25 mouse cellular contexts compared by ENCODE assay signal in genomic region chr7:139506677-139507412, GRCm38 (mm10).
A peak's percentile ranks its signal among the peaks of the same experiment; 100 is the strongest.
DNase-seq lines count a peak whose midpoint lies in the region; ATAC-seq and TF ChIP-seq lines count a peak whose summit lies in the region.
"Had no signal": no experiment of that assay in that cellular context is flagged by ENCODE, and none has a peak within 500 bp of the region (broad histone marks: within the 10 kb centered on the region; RNA-seq: fewer than 3 reads in every experiment).

No protein-coding gene starts in this region.

- no peaks in the 10 kb centered on the region for H3K9me3 ChIP-seq in heart, embryonic 11.5 days (replicated peaks; ENCODE audit: control insufficient read depth, low read length)
- H3K9me3 ChIP-seq in lung, postnatal 0 days (ENCODE audit: low read length) = no peaks in the 10 kb centered on the region
- no peaks in the 10 kb centered on the region for H3K9me3 ChIP-seq in stomach, embryonic 15.5 days
- H3K9me3 ChIP-seq in stomach, postnatal 0 days (ENCODE audit: control insufficient read depth, low read length) = no peaks in the 10 kb centered on the region
- H3K9me3 ChIP-seq in forebrain, embryonic 14.5 days (replicated peaks; ENCODE audit: control insufficient read depth, low read length) = no peaks in the 10 kb centered on the region
- H3K9me3 ChIP-seq: forebrain, embryonic 10.5 days; heart, embryonic 15.5 days; limb, embryonic 10.5 days; liver, embryonic 15.5 days; lung, embryonic 15.5 days; neural tube, embryonic 12.5 days had no signal

- no peak overlapping the region for H3K27ac ChIP-seq in heart, embryonic 11.5 days (ENCODE audit: low read depth, low read length)
- H3K27ac ChIP-seq in lung, postnatal 0 days (ENCODE audit: low read length) = no peak overlapping the region
- no peak overlapping the region for H3K27ac ChIP-seq in stomach, embryonic 15.5 days
- H3K27ac ChIP-seq in stomach, postnatal 0 days (replicated peaks) = no peak overlapping the region
- H3K27ac ChIP-seq in forebrain, embryonic 14.5 days (ENCODE audit: low read depth, low read length) = no peak overlapping the region
- H3K27ac ChIP-seq: forebrain, embryonic 10.5 days; heart, embryonic 15.5 days; limb, embryonic 10.5 days; liver, embryonic 15.5 days; lung, embryonic 15.5 days; neural tube, embryonic 12.5 days had no signal

- 62% methylated on average over 9 of the region's 9 CpGs for WGBS in heart, embryonic 11.5 days (ENCODE audit: insufficient replicate concordance)
- 76% methylated on average over 9 of the region's 9 CpGs for WGBS in lung, postnatal 0 days
- 64% methylated on average over 9 of the region's 9 CpGs for WGBS in stomach, embryonic 15.5 days
- WGBS in stomach, postnatal 0 days = 62% methylated on average over 9 of the region's 9 CpGs
- 87% methylated on average over 9 of the region's 9 CpGs for whole genome bisulfite sequencing in forebrain, embryonic 14.5 days

- no peak overlapping the region for H3K4me2 ChIP-seq in heart, embryonic 11.5 days
- no peak overlapping the region for H3K4me2 ChIP-seq in lung, postnatal 0 days (replicated peaks; ENCODE audit: low read depth, low read length)
- H3K4me2 ChIP-seq in stomach, embryonic 15.5 days = no peak overlapping the region
- no peak overlapping the region for H3K4me2 ChIP-seq in stomach, postnatal 0 days (replicated peaks; ENCODE audit: low read depth)
- no peak overlapping the region for H3K4me2 ChIP-seq in forebrain, embryonic 14.5 days (ENCODE audit: low read length)
- H3K4me2 ChIP-seq: heart, embryonic 15.5 days; liver, embryonic 15.5 days; lung, embryonic 15.5 days; neural tube, embryonic 12.5 days had no signal

- H3K4me3 ChIP-seq in heart, embryonic 11.5 days (ENCODE audit: low read depth, low read length) = no peak overlapping the region
- no peak overlapping the region for H3K4me3 ChIP-seq in lung, postnatal 0 days (ENCODE audit: low read depth, low read length)
- H3K4me3 ChIP-seq in stomach, embryonic 15.5 days (replicated peaks) = no peak overlapping the region
- H3K4me3 ChIP-seq in stomach, postnatal 0 days (ENCODE audit: low read depth, low read length) = no peak overlapping the region
- no peak overlapping the region for H3K4me3 ChIP-seq in forebrain, embryonic 14.5 days (ENCODE audit: low read depth, low read length)
- H3K4me3 ChIP-seq: forebrain, embryonic 10.5 days; heart, embryonic 15.5 days; limb, embryonic 10.5 days; liver, embryonic 15.5 days; lung, embryonic 15.5 days; neural tube, embryonic 12.5 days had no signal

- DNase-seq in heart, adult 18-20 months = peak; percentile 25 to 34
- DNase-seq in lung, postnatal 14 days = peak; percentile 11
- DNase-seq in lung, postnatal 0 days (ENCODE audit: low spot score) = no peak
- DNase-seq in stomach, postnatal 0 days (ENCODE audit: low spot score) = no peak
- no peak for DNase-seq in forebrain, embryonic 14.5 days (ENCODE audit: low spot score)
- DNase-seq: adrenal gland, adult 8-10 months; cerebellum, adult 11-12 months; cerebellum, postnatal 10 days; forebrain, postnatal 0 days; gastrocnemius, postnatal 36 days; heart, postnatal 36 days; kidney, adult 11 months; kidney, postnatal 10 days; liver; right cerebral cortex, postnatal 4 days; thymus, adult 2 months; thymus, postnatal 4 days had no signal

- TF ChIP-seq CTCF in lung, postnatal 0 days (IDR thresholded peaks at IDR 0.05) = no peak
- no peak for TF ChIP-seq CTCF in stomach, postnatal 0 days (IDR thresholded peaks at IDR 0.05; ENCODE audit: low read depth)

- no peaks in the 10 kb centered on the region; the same call in 1 of the 2 replicates for H3K4me1 ChIP-seq in heart, embryonic 11.5 days (ENCODE audit: control insufficient read depth, insufficient read depth, low read length)
- no peaks in the 10 kb centered on the region for H3K4me1 ChIP-seq in lung, postnatal 0 days (ENCODE audit: insufficient read depth, low read depth, low read length)
- no peaks in the 10 kb centered on the region for H3K4me1 ChIP-seq in stomach, embryonic 15.5 days
- H3K4me1 ChIP-seq in stomach, postnatal 0 days (replicated peaks; ENCODE audit: control insufficient read depth, insufficient read depth) = no peaks in the 10 kb centered on the region
- H3K4me1 ChIP-seq in forebrain, embryonic 14.5 days (ENCODE audit: control insufficient read depth, insufficient read depth, low read length) = no peaks in the 10 kb centered on the region
- H3K4me1 ChIP-seq: limb, embryonic 10.5 days; liver, embryonic 15.5 days; lung, embryonic 15.5 days had no signal

- H3K27me3 ChIP-seq in heart, embryonic 11.5 days (ENCODE audit: control insufficient read depth, insufficient read depth, low read length) = no peaks in the 10 kb centered on the region
- no peaks in the 10 kb centered on the region for H3K27me3 ChIP-seq in lung, postnatal 0 days (replicated peaks; ENCODE audit: insufficient read depth, low read length)
- H3K27me3 ChIP-seq in stomach, embryonic 15.5 days (replicated peaks) = no peaks in the 10 kb centered on the region
- H3K27me3 ChIP-seq in stomach, postnatal 0 days (ENCODE audit: control insufficient read depth, insufficient read depth, low read length) = no peaks in the 10 kb centered on the region
- H3K27me3 ChIP-seq in forebrain, embryonic 14.5 days (replicated peaks; ENCODE audit: control insufficient read depth, insufficient read depth, low read length) = no peaks in the 10 kb centered on the region
- H3K27me3 ChIP-seq: heart, embryonic 15.5 days; liver, embryonic 15.5 days; lung, embryonic 15.5 days had no signal

- no peak overlapping the region for H3K9ac ChIP-seq in heart, embryonic 11.5 days (ENCODE audit: low read depth, low read length)
- H3K9ac ChIP-seq in lung, postnatal 0 days (replicated peaks; ENCODE audit: low read depth) = no peak overlapping the region
- no peak overlapping the region for H3K9ac ChIP-seq in stomach, embryonic 15.5 days
- no peak overlapping the region for H3K9ac ChIP-seq in stomach, postnatal 0 days (ENCODE audit: low read length)
- H3K9ac ChIP-seq in forebrain, embryonic 14.5 days (ENCODE audit: low read length) = no peak overlapping the region
- H3K9ac ChIP-seq: forebrain, postnatal 0 days; heart, embryonic 15.5 days; liver, embryonic 15.5 days; lung, embryonic 15.5 days; neural tube, embryonic 12.5 days had no signal

- no peak for TF ChIP-seq EP300 in lung, postnatal 0 days (IDR thresholded peaks at IDR 0.05)
- TF ChIP-seq EP300 in stomach, postnatal 0 days (optimal IDR thresholded peaks at IDR 0.05) = no peak

- no peaks in the 10 kb centered on the region for H3K36me3 ChIP-seq in heart, embryonic 11.5 days (ENCODE audit: control insufficient read depth, insufficient read depth, low read length)
- no peaks in the 10 kb centered on the region for H3K36me3 ChIP-seq in lung, postnatal 0 days (ENCODE audit: insufficient read depth, low read length)
- 0 out of 2 replicates have a peak, but pooled peaks cover 5% of the 10 kb centered on the region for H3K36me3 ChIP-seq in stomach, embryonic 15.5 days
- no peaks in the 10 kb centered on the region for H3K36me3 ChIP-seq in stomach, postnatal 0 days (ENCODE audit: control insufficient read depth, insufficient read depth, low read length)
- no peaks in the 10 kb centered on the region for H3K36me3 ChIP-seq in forebrain, embryonic 14.5 days (ENCODE audit: control insufficient read depth, insufficient read depth, low read length)
- H3K36me3 ChIP-seq: forebrain, embryonic 10.5 days; heart, embryonic 15.5 days; limb, embryonic 10.5 days; liver, embryonic 15.5 days; neural tube, embryonic 12.5 days had no signal

- ATAC-seq in heart, embryonic 11.5 days (replicated peaks; ENCODE audit: insufficient number of reproducible peaks, low FRiP score, low TSS enrichment) = no peak
- no peak for ATAC-seq in lung, postnatal 0 days
- ATAC-seq in stomach, embryonic 15.5 days (ENCODE audit: insufficient read depth, low FRiP score, low read depth) = peak; percentile 19; the same call in 1 of the 2 replicates
- no peak for ATAC-seq in stomach, postnatal 0 days (ENCODE audit: low FRiP score, low TSS enrichment)
- no peak for ATAC-seq in forebrain, embryonic 14.5 days
- ATAC-seq: forebrain, postnatal 0 days had no signal

Comparison
In these comparisons a context has a peak if more than half of its experiments do, and no peak if none do; other contexts are left out.
1. DNase-seq: peak in heart, adult 18-20 months (2 of 2) and lung, postnatal 14 days (single experiment); none in lung, postnatal 0 days (single experiment), stomach, postnatal 0 days (single experiment) and forebrain, embryonic 14.5 days (single experiment).